Mouse (Mus musculus): ENCODE results near the gene March6. TPM values are rescaled to one million over a fixed set of nuclear protein-coding genes. Genes with fewer than 3 reads are reported as not detected.

The March6 gene
- polyA plus RNA-seq, 1 experiment: 24.0 TPM

GRCm38 (mm10) chr15:31406881-31407280 is 124.0 kb downstream of the March6 start:
- Histone ChIP-seq H3K36me3 (ENCODE audit: control insufficient read depth, insufficient read depth, low read length) (no peaks in the 10 kb centered on the region), H3K4me3 (ENCODE audit: control insufficient read depth, insufficient read depth, low read length) (no peak overlapping the region), H3K27ac (ENCODE audit: control insufficient read depth, insufficient read depth, low read length) (no peak overlapping the region), H3K27me3 (ENCODE audit: control insufficient read depth, insufficient read depth, low read length) (no peaks in the 10 kb centered on the region), H3K4me1 (replicated peaks; ENCODE audit: control insufficient read depth, insufficient read depth, low read length) (no peaks in the 10 kb centered on the region)
- no peak for TF ChIP-seq CTCF (IDR thresholded peaks at IDR 0.05; ENCODE audit: borderline replicate concordance, control insufficient read depth, extremely low read depth, insufficient read depth, low read length, poor library complexity)
- TF ChIP-seq POLR2A (IDR thresholded peaks at IDR 0.05; ENCODE audit: control insufficient read depth, extremely low read depth, insufficient read depth, low read length, poor library complexity): no peak
- no peak for DNase-seq
- WGBS: 96% methylated on average over 5 of the region's 5 CpGs

Other genes with a start within 250 kb of the March6 start
- gene Ankrd33b, start 163.3 kb downstream of the March6 start, polyA plus RNA-seq (2012; rRNA removed): 6.9 and 7.6 TPM in 2 replicates
- 0.92 and 1.1 TPM in 2 replicates for gene Ropn1l, start 77.3 kb downstream of the March6 start, polyA plus RNA-seq (2012; rRNA removed)
- 7.9 and 9.2 TPM in 2 replicates for gene Cmbl, start 34.3 kb upstream of the March6 start, polyA plus RNA-seq (2012; rRNA removed)
- 139 and 148 TPM in 2 replicates for gene Cct5, start 70.8 kb upstream of the March6 start, polyA plus RNA-seq (2012; rRNA removed)
- 8.2 and 8.4 TPM in 2 replicates for gene Fam173b, start 70.8 kb upstream of the March6 start, polyA plus RNA-seq (2012; rRNA removed)